Mouse (Mus musculus): ENCODE results near the gene Gm42421. TPM values are rescaled to one million over a fixed set of nuclear protein-coding genes. Genes with fewer than 3 reads are reported as not detected.

Gene Gm42421
- polyA plus RNA-seq, 1 experiment from 2014 or later: 0.79 TPM

GRCm38 (mm10) chr5:143976232-143976631 is 48.3 kb downstream of the Gm42421 start:
- Histone ChIP-seq H3K36me3 (ENCODE audit: control insufficient read depth, insufficient read depth, low read length) (no peaks in the 10 kb centered on the region), H3K9ac (ENCODE audit: low read depth, low read length) (no peak overlapping the region), H3K4me2 (replicated peaks; ENCODE audit: low read depth, low read length) (no peak overlapping the region), H3K27ac (ENCODE audit: low read depth, low read length) (no peak overlapping the region), H3K27me3 (ENCODE audit: control insufficient read depth, insufficient read depth, low read length) (no peaks in the 10 kb centered on the region), H3K9me3 (ENCODE audit: control insufficient read depth, low read length) (no peaks in the 10 kb centered on the region), H3K4me1 (replicated peaks; ENCODE audit: control insufficient read depth, insufficient read depth, low read length) (no peaks in the 10 kb centered on the region), H3K4me3 (ENCODE audit: low read depth, low read length) (no peak overlapping the region)
- ATAC-seq (ENCODE audit: low FRiP score) (no peak), DNase-seq (ENCODE audit: low spot score) (no peak)
- WGBS: 93% methylated on average over 11 of the region's 11 CpGs

GRCm38 (mm10) chr5:143976726-143977431 is 48.9 kb downstream of the Gm42421 start:
- Histone ChIP-seq H3K27ac (ENCODE audit: low read depth, low read length) (no peak overlapping the region), H3K36me3 (ENCODE audit: control insufficient read depth, insufficient read depth, low read length) (no peaks in the 10 kb centered on the region), H3K4me1 (replicated peaks; ENCODE audit: control insufficient read depth, insufficient read depth, low read length) (no peaks in the 10 kb centered on the region), H3K9me3 (ENCODE audit: control insufficient read depth, low read length) (no peaks in the 10 kb centered on the region), H3K27me3 (ENCODE audit: control insufficient read depth, insufficient read depth, low read length) (no peaks in the 10 kb centered on the region), H3K4me3 (ENCODE audit: low read depth, low read length) (no peak overlapping the region), H3K9ac (ENCODE audit: low read depth, low read length) (no peak overlapping the region), H3K4me2 (replicated peaks; ENCODE audit: low read depth, low read length) (no peak overlapping the region)
- DNase-seq (ENCODE audit: low spot score): no peak
- WGBS: 80% methylated on average over 16 of the region's 16 CpGs
- ATAC-seq (ENCODE audit: low FRiP score): no peak

DNA sequence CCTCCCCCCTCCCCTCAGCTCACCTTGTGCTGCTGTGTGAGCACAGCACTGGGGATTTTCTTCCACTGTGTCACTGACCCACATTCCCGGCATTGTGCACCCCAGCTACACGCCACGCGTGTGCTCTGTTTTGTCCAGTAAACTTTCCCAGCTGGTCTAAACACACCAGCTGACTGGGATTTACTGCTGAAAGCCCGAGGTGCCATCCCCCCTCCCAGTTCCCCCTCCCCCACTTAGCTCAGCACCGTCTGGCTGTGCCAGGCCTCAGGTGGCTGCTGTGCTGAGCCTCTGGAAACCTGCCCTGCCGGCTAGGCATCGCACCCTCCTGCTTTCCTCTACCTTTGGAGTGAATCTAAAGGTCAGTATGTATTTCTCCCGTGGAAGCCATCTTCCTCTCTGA is 52.9 kb downstream of the Gm42421 start:
- H3K4me2 ChIP-seq (replicated peaks; ENCODE audit: low read depth, low read length): no peak overlapping the region
- WGBS: 26% methylated on average over 9 of the region's 9 CpGs
- no peaks in the 10 kb centered on the region for H3K4me1 ChIP-seq (replicated peaks; ENCODE audit: control insufficient read depth, insufficient read depth, low read length)
- ATAC-seq (ENCODE audit: low FRiP score): no peak
- H3K4me3 ChIP-seq (ENCODE audit: low read depth, low read length): no peak overlapping the region
- H3K27me3 ChIP-seq (ENCODE audit: control insufficient read depth, insufficient read depth, low read length): no peaks in the 10 kb centered on the region
- H3K9ac ChIP-seq (ENCODE audit: low read depth, low read length): no peak overlapping the region
- no peaks in the 10 kb centered on the region for H3K36me3 ChIP-seq (ENCODE audit: control insufficient read depth, insufficient read depth, low read length)
- peak; percentile 23 for DNase-seq (ENCODE audit: low spot score)
- H3K9me3 ChIP-seq (ENCODE audit: control insufficient read depth, low read length): no peaks in the 10 kb centered on the region
- H3K27ac ChIP-seq (ENCODE audit: low read depth, low read length): no peak overlapping the region

- H3K9me3 ChIP-seq (ENCODE audit: control insufficient read depth, low read length): no peaks in the 10 kb centered on the region
- ATAC-seq (ENCODE audit: low FRiP score): no peak
- H3K4me1 ChIP-seq (replicated peaks; ENCODE audit: control insufficient read depth, insufficient read depth, low read length): no peaks in the 10 kb centered on the region
- no peaks in the 10 kb centered on the region for H3K27me3 ChIP-seq (ENCODE audit: control insufficient read depth, insufficient read depth, low read length)
- no peak overlapping the region for H3K9ac ChIP-seq (ENCODE audit: low read depth, low read length)
- no peaks in the 10 kb centered on the region for H3K36me3 ChIP-seq (ENCODE audit: control insufficient read depth, insufficient read depth, low read length)
- no peak overlapping the region for H3K4me3 ChIP-seq (ENCODE audit: low read depth, low read length)
- H3K27ac ChIP-seq (ENCODE audit: low read depth, low read length): no peak overlapping the region
- no peak overlapping the region for H3K4me2 ChIP-seq (replicated peaks; ENCODE audit: low read depth, low read length)
- 85% methylated on average over 2 of the region's 2 CpGs for WGBS
- DNase-seq (ENCODE audit: low spot score): no peak
Observed at GRCm38 (mm10) chr5:143982361-143982760, 54.4 kb downstream of the Gm42421 start.

GRCm38 (mm10) chr5:143985381-143985780 is 57.4 kb downstream of the Gm42421 start:
- 95% methylated on average over 7 of the region's 7 CpGs for WGBS
- Histone ChIP-seq H3K9ac (ENCODE audit: low read depth, low read length) (no peak overlapping the region), H3K9me3 (ENCODE audit: control insufficient read depth, low read length) (no peaks in the 10 kb centered on the region), H3K4me2 (replicated peaks; ENCODE audit: low read depth, low read length) (no peak overlapping the region), H3K27me3 (ENCODE audit: control insufficient read depth, insufficient read depth, low read length) (no peaks in the 10 kb centered on the region), H3K4me3 (ENCODE audit: low read depth, low read length) (no peak overlapping the region), H3K36me3 (ENCODE audit: control insufficient read depth, insufficient read depth, low read length) (peaks cover 5% of the 10 kb centered on the region; the same call in 1 of the 2 replicates), H3K4me1 (replicated peaks; ENCODE audit: control insufficient read depth, insufficient read depth, low read length) (no peaks in the 10 kb centered on the region), H3K27ac (ENCODE audit: low read depth, low read length) (no peak overlapping the region)
- no peak for DNase-seq (ENCODE audit: low spot score)
- no peak for ATAC-seq (ENCODE audit: low FRiP score)

Other genes with a start within 250 kb of the Gm42421 start
- gene Usp42, start 195.9 kb upstream of the Gm42421 start, polyA plus RNA-seq (2014; fragmentation: Nextera tagmentation; extraction: Ambion mirVana): 29.6 and 30.9 TPM in 2 replicates
- 51.4 and 55.2 TPM in 2 replicates for gene Eif2ak1, start 110.4 kb upstream of the Gm42421 start, polyA plus RNA-seq (2014; fragmentation: Nextera tagmentation; extraction: Ambion mirVana)
- gene Ankrd61, start 30.5 kb upstream of the Gm42421 start, polyA plus RNA-seq (2014; fragmentation: Nextera tagmentation; extraction: Ambion mirVana): 0.38 and 0.40 TPM in 2 replicates
- 103 and 109 TPM in 2 replicates for gene Aimp2, start 18.3 kb upstream of the Gm42421 start, polyA plus RNA-seq (2014; fragmentation: Nextera tagmentation; extraction: Ambion mirVana)
- 29.5 and 31.6 TPM in 2 replicates for gene Pms2, start 18.2 kb upstream of the Gm42421 start, polyA plus RNA-seq (2014; fragmentation: Nextera tagmentation; extraction: Ambion mirVana)
- gene Rsph10b, start 4.9 kb downstream of the Gm42421 start, polyA plus RNA-seq (2014; fragmentation: Nextera tagmentation; extraction: Ambion mirVana): 1.0 and 2.9 TPM in 2 replicates
- gene Ccz1, start 86.7 kb downstream of the Gm42421 start, polyA plus RNA-seq (2014; fragmentation: Nextera tagmentation; extraction: Ambion mirVana): 118 and 121 TPM in 2 replicates
- 0.46 TPM in 1 of 2 replicates, not detected in the other for gene Ocm, start 98.5 kb downstream of the Gm42421 start, polyA plus RNA-seq (2014; fragmentation: Nextera tagmentation; extraction: Ambion mirVana)
- gene Lmtk2, start 172.3 kb downstream of the Gm42421 start, polyA plus RNA-seq (2014; fragmentation: Nextera tagmentation; extraction: Ambion mirVana): 5.6 and 5.8 TPM in 2 replicates